8 mouse cellular contexts compared by ENCODE assay signal in the genomic region with DNA sequence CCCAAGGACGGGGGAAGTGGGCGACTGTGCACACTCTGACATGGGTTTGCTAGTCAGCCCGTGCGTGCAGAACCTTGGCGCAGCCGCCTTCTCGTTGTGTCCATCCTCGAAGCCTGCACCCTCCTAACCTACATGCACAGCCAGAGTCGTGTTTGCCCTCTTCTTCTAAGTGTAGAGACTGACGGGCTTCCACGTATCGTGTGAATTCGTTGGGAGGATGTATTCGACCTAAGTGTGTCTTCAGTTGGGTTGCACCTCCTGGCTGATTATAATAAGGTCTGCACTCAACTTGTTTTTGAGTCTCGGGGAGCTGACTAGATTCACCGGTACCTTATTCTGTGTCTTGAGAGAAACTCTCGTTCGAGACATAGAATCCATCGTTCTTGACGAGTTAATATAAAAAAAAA. TPM values are rescaled to one million over a fixed set of nuclear protein-coding genes. Genes with fewer than 3 reads are reported as not detected.
DNase-seq lines count a peak whose midpoint lies in the region; ATAC-seq and TF ChIP-seq lines count a peak whose summit lies in the region.

No protein-coding gene starts in this region.

- H3K4me1 ChIP-seq in heart, adult 2 months (ENCODE audit: control insufficient read depth, insufficient read depth, low read length) = peaks cover 18% of the 10 kb centered on the region
- H3K4me1 ChIP-seq in CH12.LX (ENCODE audit: control insufficient read depth in 1 of 2, insufficient read depth in 2 of 2) = peaks cover 24 to 42% of the 10 kb centered on the region in 2 experiments
- H3K4me1 ChIP-seq in forebrain, embryonic 13.5 days = peaks cover 26% of the 10 kb centered on the region
- H3K4me1 ChIP-seq in liver, embryonic 15.5 days (replicated peaks) = peaks cover 64% of the 10 kb centered on the region

- 0 out of 2 replicates have a peak, but pooled peaks have one; percentile 4 for TF ChIP-seq CTCF in heart, adult 2 months (IDR thresholded peaks at IDR 0.05)
- TF ChIP-seq CTCF in CH12.LX (conservative IDR thresholded peaks at IDR 0.05 in 1 of 2, IDR thresholded peaks at IDR 0.05 in 1 of 2; ENCODE audit: low read depth in 2 of 2, low read length in 2 of 2) = no peak

- no peak for TF ChIP-seq EP300 in heart, adult 2 months (IDR thresholded peaks at IDR 0.05; ENCODE audit: insufficient read depth, low read depth, low read length)
- TF ChIP-seq EP300 in CH12.LX (IDR thresholded peaks at IDR 0.05; ENCODE audit: low read length) = peak; percentile 34; the same call in 1 of the 2 replicates

- TF ChIP-seq POLR2A in heart, adult 2 months (IDR thresholded peaks at IDR 0.05; ENCODE audit: insufficient read depth, low read depth, low read length) = no peak
- TF ChIP-seq POLR2A in CH12.LX (IDR thresholded peaks at IDR 0.05; ENCODE audit: low read depth, low read length) = no peak

- dilution Hi-C loops in CH12.LX (cut with MboI; ENCODE audit: extremely low pct_ligation_motif_present, extremely low pct_unique_long_range_greater_than_20kb, low sequenced_read_pairs) = no loop called here

- WGBS in heart, adult 2 months = 4% methylated on average over 20 of the region's 20 CpGs
- WGBS in forebrain, embryonic 13.5 days = 10% methylated on average over 20 of the region's 20 CpGs
- WGBS in liver, embryonic 15.5 days (ENCODE audit: insufficient replicate concordance) = 3% methylated on average over 20 of the region's 20 CpGs

- no peaks in the 10 kb centered on the region for H3K9me3 ChIP-seq in CH12.LX (replicated peaks; ENCODE audit: low read length)
- H3K9me3 ChIP-seq in forebrain, embryonic 13.5 days (replicated peaks) = no peaks in the 10 kb centered on the region
- no peaks in the 10 kb centered on the region for H3K9me3 ChIP-seq in liver, embryonic 15.5 days (replicated peaks)

- no peak for ATAC-seq in forebrain, embryonic 13.5 days
- ATAC-seq in liver, embryonic 15.5 days (ENCODE audit: insufficient read depth) = peak; percentile 34

- intact Hi-C loops in heart, adult 2 months (cut with DNase I) = loop anchor here (1.0 kb wide), 3 partner anchors 16 to 46 kb away; no protein-coding TSS in a partner anchor
- intact Hi-C loops in left cerebral cortex, postnatal 10 days (cut with DNase I) = loop anchor here (5.0 kb wide), 2 partner anchors 39 to 46 kb away; a partner anchor contains a TSS

- DNase-seq in heart, adult 2 months = no peak
- DNase-seq in heart, adult 11 months = no peak
- DNase-seq in CH12.LX (ENCODE audit: extremely low read depth) = no peak
- DNase-seq in natural killer cell, adult 2 months (ENCODE audit: low spot score in 2 of 2) = no peak
- no peak for DNase-seq in adrenal gland, postnatal 25 days
- DNase-seq in left cerebral cortex, postnatal 10 days (ENCODE audit: extremely low spot score in 1 of 2, low spot score in 2 of 2) = no peak

- peaks cover 5% of the 10 kb centered on the region; the same call in 1 of the 2 replicates for H3K36me3 ChIP-seq in heart, adult 2 months (ENCODE audit: control insufficient read depth, insufficient read depth, low read length)
- H3K36me3 ChIP-seq in CH12.LX (replicated peaks in 1 of 2; ENCODE audit: control insufficient read depth in 1 of 2, insufficient read depth in 1 of 2, low read length in 1 of 2) = no peaks in the 10 kb centered on the region
- no peaks in the 10 kb centered on the region for H3K36me3 ChIP-seq in forebrain, embryonic 13.5 days (ENCODE audit: poor library complexity, severe bottlenecking)
- no peaks in the 10 kb centered on the region for H3K36me3 ChIP-seq in liver, embryonic 15.5 days (replicated peaks)

- H3K9ac ChIP-seq in heart, adult 2 months (ENCODE audit: low read depth, low read length) = peak overlapping the region; percentile 92
- H3K9ac ChIP-seq in CH12.LX (ENCODE audit: insufficient read depth, low read depth) = peak overlapping the region; percentile 97
- H3K9ac ChIP-seq in forebrain, embryonic 13.5 days = peak overlapping the region; percentile 95
- H3K9ac ChIP-seq in liver, embryonic 15.5 days = peak overlapping the region; percentile 96

- in situ Hi-C loops in CH12.LX (cut with MboI; ENCODE audit: low pct_ligation_motif_present, low pct_unique_long_range_greater_than_20kb, low sequenced_read_pairs) = no loop called here

- peak overlapping the region; percentile 100 for H3K27ac ChIP-seq in heart, adult 2 months
- peak overlapping the region; percentile 91 for H3K27ac ChIP-seq in CH12.LX (ENCODE audit: insufficient read depth, low read depth)
- peak overlapping the region; percentile 99 for H3K27ac ChIP-seq in forebrain, embryonic 13.5 days
- H3K27ac ChIP-seq in liver, embryonic 15.5 days (replicated peaks) = peak overlapping the region; percentile 98

- H3K4me3 ChIP-seq in heart, adult 2 months = peak overlapping the region; percentile 84
- peak overlapping the region; percentile 91 to 99 (median 96) for H3K4me3 ChIP-seq in CH12.LX (replicated peaks in 1 of 3; ENCODE audit: low read depth in 2 of 3, low read length in 2 of 3, poor library complexity in 1 of 3)
- H3K4me3 ChIP-seq in forebrain, embryonic 13.5 days = peak overlapping the region; percentile 60
- peak overlapping the region; percentile 88 for H3K4me3 ChIP-seq in liver, embryonic 15.5 days (replicated peaks)

- no peaks in the 10 kb centered on the region for H3K79me2 ChIP-seq in heart, adult 2 months (replicated peaks; ENCODE audit: control insufficient read depth, insufficient read depth, low read length)
- H3K79me2 ChIP-seq in CH12.LX (replicated peaks; ENCODE audit: control insufficient read depth, extremely low read depth, insufficient read depth, poor library complexity, severe bottlenecking) = no peaks in the 10 kb centered on the region; the same call in 1 of the 2 replicates

- TF ChIP-seq RAD21 in CH12.LX (IDR thresholded peaks at IDR 0.05; ENCODE audit: low read depth, low read length) = no peak

- no peaks in the 10 kb centered on the region for H3K27me3 ChIP-seq in heart, adult 2 months (ENCODE audit: control insufficient read depth, insufficient read depth, low read length)
- no peaks in the 10 kb centered on the region for H3K27me3 ChIP-seq in CH12.LX (replicated peaks)
- H3K27me3 ChIP-seq in forebrain, embryonic 13.5 days = no peaks in the 10 kb centered on the region
- no peaks in the 10 kb centered on the region for H3K27me3 ChIP-seq in liver, embryonic 15.5 days

- H3K4me2 ChIP-seq in CH12.LX (ENCODE audit: insufficient read depth, low read depth, poor library complexity, severe bottlenecking) = peak overlapping the region; percentile 84
- peak overlapping the region; percentile 77 for H3K4me2 ChIP-seq in forebrain, embryonic 13.5 days
- peak overlapping the region; percentile 94 for H3K4me2 ChIP-seq in liver, embryonic 15.5 days

TF ChIP-seq in CH12.LX, 34 proteins besides CTCF, POLR2A, EP300 and RAD21 (continues in another document):
- TF ChIP-seq E2F4 (IDR thresholded peaks at IDR 0.05; ENCODE audit: insufficient replicate concordance, low read depth, low read length) (0 out of 2 replicates have a peak, but pooled peaks have one; percentile 28), BHLHE40 (IDR thresholded peaks at IDR 0.05; ENCODE audit: low read depth, low read length) (no peak), TBP (conservative IDR thresholded peaks at IDR 0.05; ENCODE audit: low read depth, low read length) (no peak), MEF2A (IDR thresholded peaks at IDR 0.05; ENCODE audit: borderline replicate concordance, low read depth, low read length) (no peak), JUND (conservative IDR thresholded peaks at IDR 0.05; ENCODE audit: low read depth, low read length) (no peak), USF1 (IDR thresholded peaks at IDR 0.05; ENCODE audit: low read depth, low read length) (no peak), HCFC1 (IDR thresholded peaks at IDR 0.05; ENCODE audit: low read depth, low read length) (no peak), MYC (IDR thresholded peaks at IDR 0.05; ENCODE audit: low read depth, low read length) (peak; percentile 26; the same call in 1 of the 2 replicates), IRF4 (IDR thresholded peaks at IDR 0.05; ENCODE audit: low read depth, low read length) (no peak), NRF1 (IDR thresholded peaks at IDR 0.05; ENCODE audit: low read depth, low read length) (no peak), UBTF (IDR thresholded peaks at IDR 0.05; ENCODE audit: low read depth, low read length) (peak; percentile 49; the same call in 1 of the 2 replicates), USF2 (conservative IDR thresholded peaks at IDR 0.05; ENCODE audit: low read depth, low read length) (no peak), PAX5 (IDR thresholded peaks at IDR 0.05; ENCODE audit: low read length) (no peak), NELFE (IDR thresholded peaks at IDR 0.05; ENCODE audit: low read depth, low read length) (no peak), MAZ (IDR thresholded peaks at IDR 0.05; ENCODE audit: low read depth, low read length) (no peak), MAX (IDR thresholded peaks at IDR 0.05; ENCODE audit: low read length) (peak; percentile 6; the same call in 1 of the 2 replicates), POLR2AphosphoS2 (IDR thresholded peaks at IDR 0.05; ENCODE audit: low read depth, low read length) (0 out of 2 replicates have a peak, but pooled peaks have one; percentile 51), ETS1 (conservative IDR thresholded peaks at IDR 0.05; ENCODE audit: low read depth, low read length) (no peak), ZMIZ1 (IDR thresholded peaks at IDR 0.05; ENCODE audit: low read depth, low read length) (no peak; the same call in 1 of the 2 replicates), ELF1 (IDR thresholded peaks at IDR 0.05; ENCODE audit: low read depth, low read length) (no peak), CHD2 (IDR thresholded peaks at IDR 0.05; ENCODE audit: low read length) (no peak), MXI1 (IDR thresholded peaks at IDR 0.05; ENCODE audit: low read depth, low read length) (no peak), TCF12 (IDR thresholded peaks at IDR 0.05; ENCODE audit: low read depth, low read length) (no peak), ZNF384 (IDR thresholded peaks at IDR 0.05; ENCODE audit: low read depth, low read length) (no peak), GABPA (IDR thresholded peaks at IDR 0.05; ENCODE audit: insufficient replicate concordance, low read depth, low read length) (no peak), ZC3H11A (IDR thresholded peaks at IDR 0.05; ENCODE audit: low read depth, low read length) (no peak)

RNA-seq across cellular contexts. Expression of a gene that starts 38.6 kb away (rescaled TPM):
- 100 to 1,000 TPM; 200 to 227 TPM for total RNA-seq in heart, adult 2 months (2021)
- polyA plus RNA-seq in heart, adult 2 months (2012; rRNA removed) = 169 and 177 TPM in 2 replicates
- 2,835 and 3,525 TPM in 2 replicates for total RNA-seq in CH12.LX (2012; rRNA removed)
- 5,060 and 5,084 TPM in 2 replicates for total RNA-seq in CH12.LX (2014; rRNA removed)
- 4,957 and 5,324 TPM in 2 replicates for polyA plus RNA-seq in CH12.LX (2012; ENCODE audit: insufficient read length, low read depth)
- 2,754 and 3,239 TPM in 2 replicates for polyA plus RNA-seq in forebrain, embryonic 13.5 days (2015; fragmentation: Nextera tagmentation; extraction: Ambion mirVana)
- polyA plus RNA-seq in liver, embryonic 15.5 days (2015; fragmentation: Nextera tagmentation; extraction: Ambion mirVana) = 634 and 778 TPM in 2 replicates
- 556 and 574 TPM in 2 replicates for total RNA-seq in adrenal gland, postnatal 25 days (2021)
- total RNA-seq in left cerebral cortex, postnatal 10 days (2021) = 100 to 1,000 TPM; 438 to 477 TPM
